Mouse (Mus musculus): ENCODE results near the gene Tomm20l. TPM values are rescaled to one million over a fixed set of nuclear protein-coding genes. Genes with fewer than 3 reads are reported as not detected.

Tomm20l gene
- total and polyA plus RNA-seq, 3 experiments = 0.29 TPM; not detected in 2

DNA sequence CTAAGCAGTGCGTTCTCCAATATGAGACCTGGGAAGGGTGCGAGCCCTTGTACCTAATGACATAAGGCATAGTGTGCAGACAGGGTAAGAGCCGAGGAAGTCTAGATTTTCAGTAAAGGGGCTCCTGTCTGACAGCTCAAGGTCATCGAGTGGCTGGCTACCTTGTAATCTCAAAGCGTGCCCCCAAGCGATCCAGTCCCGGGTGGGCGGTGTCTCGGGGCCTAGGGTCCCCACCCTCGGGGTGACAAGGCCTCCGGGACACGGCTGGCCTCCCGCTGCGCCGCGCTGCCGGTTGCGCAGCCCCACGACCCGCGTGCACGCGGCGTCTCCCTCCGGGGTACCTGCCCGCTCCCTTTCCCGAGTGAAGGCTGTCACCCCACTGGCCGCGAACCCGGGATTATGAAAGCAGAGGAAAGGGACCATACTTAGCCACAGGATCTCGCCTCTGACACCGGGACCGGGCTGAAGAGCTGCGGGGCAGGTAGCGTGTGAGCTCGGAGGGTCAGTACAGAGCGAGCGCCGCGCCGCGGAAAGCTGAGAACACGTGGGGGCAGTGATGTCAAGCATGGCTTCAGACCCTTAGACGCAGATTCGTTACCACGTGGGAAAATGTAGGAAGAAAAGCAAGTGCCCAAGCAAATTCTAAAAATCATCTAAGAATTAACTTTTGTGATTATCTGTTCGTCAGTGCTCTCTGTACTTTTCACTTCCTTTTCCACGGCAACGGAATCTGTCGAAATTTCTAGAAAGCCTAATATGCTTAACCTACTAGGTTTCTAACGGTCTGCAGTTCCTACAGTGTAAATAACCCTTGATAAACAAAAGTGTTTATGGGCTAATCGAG, 25.1 kb downstream of the Tomm20l start, which contains the start of the genes Timm9 and 2700049A03Rik:
TSS of gene Timm9 (minus strand) at position 555 of the 844 bp plus-strand sequence.
TSS of gene 2700049A03Rik (plus strand) at position 719 of the 844 bp plus-strand sequence.
- H3K27ac ChIP-seq (ENCODE audit: control insufficient read depth, low read depth, low read length) = peak within 1 kb of the TSS; percentile 99
- H3K36me3 ChIP-seq (ENCODE audit: control insufficient read depth in 1 of 2, insufficient read depth in 2 of 2, low read length in 2 of 2) = peaks cover 5 to 21% of the 10 kb centered on the region in 2 experiments
- no peaks in the 10 kb centered on the region for H3K9me3 ChIP-seq (replicated peaks; ENCODE audit: insufficient read depth, low read length)
- peak within 1 kb of the TSS; percentile 70 to 81 for H3K4me3 ChIP-seq (ENCODE audit: control insufficient read depth in 1 of 2, insufficient read depth in 1 of 2, low read depth in 2 of 2, low read length in 2 of 2)
- peak; percentile 92 for DNase-seq (ENCODE audit: low read depth, low spot score)
- H3K79me2 ChIP-seq (ENCODE audit: control insufficient read depth, insufficient read depth, low read length, poor library complexity) = peaks cover 35% of the 10 kb centered on the region
- H3K9ac ChIP-seq (ENCODE audit: control insufficient read depth, low read depth, low read length, poor library complexity, severe bottlenecking) = peak within 1 kb of the TSS; percentile 96
- peaks cover 0 to 7% of the 10 kb centered on the region in 2 experiments; a peak in 2 of 4 replicates for H3K4me1 ChIP-seq (ENCODE audit: control insufficient read depth in 1 of 2, insufficient read depth in 2 of 2, low read length in 2 of 2)
- H3K27me3 ChIP-seq (ENCODE audit: control insufficient read depth in 1 of 2, insufficient read depth in 2 of 2, low read length in 2 of 2) = no peaks in the 10 kb centered on the region
- TF ChIP-seq GATA1 (IDR thresholded peaks at IDR 0.05; ENCODE audit: low read depth, low read length) = no peak
- TF ChIP-seq MEF2A (IDR thresholded peaks at IDR 0.05; ENCODE audit: extremely low read depth, insufficient replicate concordance, low read depth, low read length, poor library complexity, severe bottlenecking) = no peak
- peak; percentile 98 for TF ChIP-seq ZC3H11A (IDR thresholded peaks at IDR 0.05; ENCODE audit: low read depth, low read length)
- no peak for TF ChIP-seq POLR2AphosphoS5 (IDR thresholded peaks at IDR 0.05; ENCODE audit: borderline replicate concordance, low read depth, low read length)
- TF ChIP-seq POLR2A (IDR thresholded peaks at IDR 0.05; ENCODE audit: control insufficient read depth in 1 of 2, insufficient read depth in 1 of 2, low read depth in 1 of 2, low read length in 2 of 2, poor library complexity in 1 of 2) = peak; percentile 67 to 74; a peak in 2 of 4 replicates
- TF ChIP-seq ETS1 (IDR thresholded peaks at IDR 0.05; ENCODE audit: low read depth, low read length) = no peak
- TF ChIP-seq NRF1 (IDR thresholded peaks at IDR 0.05; ENCODE audit: insufficient read depth, low read depth, low read length, poor library complexity, severe bottlenecking) = no peak
- TF ChIP-seq SIN3A (IDR thresholded peaks at IDR 0.05; ENCODE audit: low read length) = peak; percentile 92
- peak; percentile 62; the same call in 1 of the 2 replicates for TF ChIP-seq ZMIZ1 (IDR thresholded peaks at IDR 0.05; ENCODE audit: low read depth, low read length)
- TF ChIP-seq GABPA (IDR thresholded peaks at IDR 0.05; ENCODE audit: low read depth, low read length) = no peak
- no peak; the same call in 1 of the 2 replicates for TF ChIP-seq MAZ (IDR thresholded peaks at IDR 0.05; ENCODE audit: low read depth, low read length)
- TF ChIP-seq CHD1 (IDR thresholded peaks at IDR 0.05; ENCODE audit: low read depth, low read length) = no peak
- TF ChIP-seq NELFE (IDR thresholded peaks at IDR 0.05; ENCODE audit: low read depth, low read length) = peak; percentile 89
- no peak for TF ChIP-seq TAL1 (IDR thresholded peaks at IDR 0.05; ENCODE audit: low read length)
- peak in 1 of 2 experiments; percentile 54; a peak in 1 of 4 replicates for TF ChIP-seq USF2 (IDR thresholded peaks at IDR 0.05; ENCODE audit: borderline replicate concordance in 1 of 2, insufficient read depth in 1 of 2, low read depth in 1 of 2, low read length in 2 of 2)
- no peak for TF ChIP-seq E2F4 (IDR thresholded peaks at IDR 0.05; ENCODE audit: borderline replicate concordance, low read depth, low read length)
- no peak for TF ChIP-seq CTCF (IDR thresholded peaks at IDR 0.05 in 2 of 3, conservative IDR thresholded peaks at IDR 0.05 in 1 of 3; ENCODE audit: control insufficient read depth in 1 of 3, insufficient read depth in 1 of 3, low read depth in 2 of 3, low read length in 3 of 3, poor library complexity in 1 of 3, severe bottlenecking in 1 of 3)
- TF ChIP-seq ELF1 (IDR thresholded peaks at IDR 0.05; ENCODE audit: low read depth, low read length) = no peak; the same call in 1 of the 2 replicates
- TF ChIP-seq MAFK (IDR thresholded peaks at IDR 0.05; ENCODE audit: borderline replicate concordance, low read depth, low read length) = no peak
- TF ChIP-seq MAX (IDR thresholded peaks at IDR 0.05; ENCODE audit: low read length) = peak; percentile 100
- TF ChIP-seq MXI1 (IDR thresholded peaks at IDR 0.05; ENCODE audit: low read depth, low read length) = peak; percentile 100
- peak; percentile 91 for TF ChIP-seq BHLHE40 (IDR thresholded peaks at IDR 0.05; ENCODE audit: borderline replicate concordance, low read depth, low read length)
- TF ChIP-seq HCFC1 (IDR thresholded peaks at IDR 0.05; ENCODE audit: low read depth, low read length) = no peak
- TF ChIP-seq ZNF384 (IDR thresholded peaks at IDR 0.05; ENCODE audit: low read depth, low read length) = no peak
- TF ChIP-seq EP300 (IDR thresholded peaks at IDR 0.05; ENCODE audit: low read depth in 1 of 2, low read length in 2 of 2) = no peak; a peak in 1 of 4 replicates
- TF ChIP-seq JUND (IDR thresholded peaks at IDR 0.05; ENCODE audit: low read depth, low read length) = no peak
- peak; percentile 21 for TF ChIP-seq TCF12 (IDR thresholded peaks at IDR 0.05; ENCODE audit: low read depth, low read length)
- TF ChIP-seq ZKSCAN1 (IDR thresholded peaks at IDR 0.05; ENCODE audit: low read depth, low read length) = no peak
- peak; percentile 100 for TF ChIP-seq MYC (IDR thresholded peaks at IDR 0.05; ENCODE audit: low read depth, low read length)
- no peak for TF ChIP-seq SMC3 (IDR thresholded peaks at IDR 0.05; ENCODE audit: low read depth, low read length)
- TF ChIP-seq KAT2A (conservative IDR thresholded peaks at IDR 0.05; ENCODE audit: low read depth, low read length) = no peak; the same call in 1 of the 2 replicates
- TF ChIP-seq USF1 (IDR thresholded peaks at IDR 0.05; ENCODE audit: low read depth, low read length) = peak; percentile 94
- TF ChIP-seq POLR2AphosphoS2 (IDR thresholded peaks at IDR 0.05; ENCODE audit: low read length) = peak; percentile 83
- TF ChIP-seq CHD2 (IDR thresholded peaks at IDR 0.05; ENCODE audit: low read length) = no peak
- peak; percentile 93; the same call in 1 of the 2 replicates for TF ChIP-seq MYB (IDR thresholded peaks at IDR 0.05; ENCODE audit: low read depth, low read length)

Data from MEL (cell line).